Mouse (Mus musculus): Measurements from ENCODE around the gene Atp1a1. TPM values are rescaled to one million over a fixed set of nuclear protein-coding genes. Genes with fewer than 3 reads are reported as not detected.

Atp1a1 gene
- total RNA-seq, 2 experiments from 2014 or later = 55.7 to 59.9 TPM

Other genes starting within 250 kb of the Atp1a1 start
- gene Igsf3, start 227.6 kb downstream of the Atp1a1 start, total RNA-seq (2015; ENCODE audit: low replicate concordance) = 4.3 and 6.7 TPM in 2 replicates
- 2.6 and 7.1 TPM in 2 replicates for gene Igsf3, start 227.6 kb downstream of the Atp1a1 start, total RNA-seq (2017; ENCODE audit: low replicate concordance)
- not detected in 2 replicates for gene Mab21l3, start 244.3 kb upstream of the Atp1a1 start, total RNA-seq (2015; ENCODE audit: low replicate concordance)
- not detected in 2 replicates for gene Mab21l3, start 244.3 kb upstream of the Atp1a1 start, total RNA-seq (2017; ENCODE audit: low replicate concordance)